In the genomic region with DNA sequence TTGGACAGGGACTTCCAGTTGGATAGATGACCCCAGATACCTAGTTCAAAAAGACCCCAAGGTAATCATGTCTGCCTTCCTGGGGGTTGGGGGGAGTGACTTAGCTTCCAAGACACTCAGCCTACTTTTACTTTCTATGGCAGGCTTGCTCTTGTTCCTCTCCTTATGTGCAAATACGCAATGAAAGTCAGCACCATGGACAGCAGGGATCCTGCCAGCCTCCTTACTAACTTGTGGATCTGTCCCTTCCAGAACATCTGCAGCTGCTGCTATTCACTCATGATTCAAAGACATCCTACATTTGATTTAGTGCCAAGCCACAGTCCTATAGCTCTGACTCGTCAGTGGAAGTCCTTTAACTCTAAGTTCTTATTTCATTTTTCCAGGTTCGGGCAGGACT, we compare ENCODE assay signal across 10 mouse cellular contexts.
DNase-seq lines count a peak whose midpoint lies in the region; ATAC-seq and TF ChIP-seq lines count a peak whose summit lies in the region.
"Had no signal": no experiment of that assay in that cellular context is flagged by ENCODE, and none has a peak within 500 bp of the region (broad histone marks: within the 10 kb centered on the region; RNA-seq: fewer than 3 reads in every experiment).

No protein-coding gene starts in this region.

- H3K9me3 ChIP-seq in kidney, postnatal 0 days (replicated peaks; ENCODE audit: low read length) = no peaks in the 10 kb centered on the region; the same call in 1 of the 2 replicates
- H3K9me3 ChIP-seq in kidney, embryonic 14.5 days (ENCODE audit: control insufficient read depth, low read length) = no peaks in the 10 kb centered on the region
- H3K9me3 ChIP-seq in CH12.LX (replicated peaks; ENCODE audit: low read length) = peaks cover 5% of the 10 kb centered on the region
- no peaks in the 10 kb centered on the region for H3K9me3 ChIP-seq in embryonic facial prominence, embryonic 10.5 days
- H3K9me3 ChIP-seq: neural tube, embryonic 13.5 days had no signal

- no peak for TF ChIP-seq RAD21 in CH12.LX (IDR thresholded peaks at IDR 0.05; ENCODE audit: low read depth, low read length)

- H3K27me3 ChIP-seq in kidney, postnatal 0 days (ENCODE audit: insufficient read depth, low read length) = no peaks in the 10 kb centered on the region
- H3K27me3 ChIP-seq in kidney, embryonic 14.5 days (ENCODE audit: control insufficient read depth, insufficient read depth, low read length) = no peaks in the 10 kb centered on the region
- peaks cover 39% of the 10 kb centered on the region for H3K27me3 ChIP-seq in CH12.LX (replicated peaks)
- H3K27me3 ChIP-seq in embryonic facial prominence, embryonic 10.5 days (replicated peaks; ENCODE audit: low read depth, poor library complexity, severe bottlenecking) = no peaks in the 10 kb centered on the region
- H3K27me3 ChIP-seq: neural tube, embryonic 13.5 days had no signal

- no peak overlapping the region for H3K9ac ChIP-seq in kidney, postnatal 0 days (ENCODE audit: low read depth, low read length)
- H3K9ac ChIP-seq in kidney, embryonic 14.5 days (ENCODE audit: low read depth, low read length) = no peak overlapping the region
- no peak overlapping the region for H3K9ac ChIP-seq in CH12.LX (ENCODE audit: insufficient read depth, low read depth)
- H3K9ac ChIP-seq: neural tube, embryonic 13.5 days had no signal

- dilution Hi-C loops in CH12.LX (cut with MboI; ENCODE audit: extremely low pct_ligation_motif_present, extremely low pct_unique_long_range_greater_than_20kb, low sequenced_read_pairs) = no loop called here

- no peaks in the 10 kb centered on the region for H3K79me2 ChIP-seq in CH12.LX (replicated peaks; ENCODE audit: control insufficient read depth, extremely low read depth, insufficient read depth, poor library complexity, severe bottlenecking)

- no peak for ATAC-seq in kidney, postnatal 0 days (replicated peaks; ENCODE audit: low FRiP score, low read depth)
- ATAC-seq in kidney, embryonic 14.5 days (ENCODE audit: low FRiP score, low TSS enrichment) = no peak

- WGBS in kidney, postnatal 0 days = 46% methylated on average over 3 of the region's 3 CpGs
- WGBS in kidney, embryonic 14.5 days = 52% methylated on average over 3 of the region's 3 CpGs
- 72% methylated on average over 3 of the region's 3 CpGs for WGBS in embryonic facial prominence, embryonic 10.5 days

- H3K27ac ChIP-seq in kidney, postnatal 0 days = no peak overlapping the region
- no peak overlapping the region for H3K27ac ChIP-seq in kidney, embryonic 14.5 days (ENCODE audit: low read depth, low read length)
- no peak overlapping the region for H3K27ac ChIP-seq in CH12.LX (ENCODE audit: insufficient read depth, low read depth)
- H3K27ac ChIP-seq in embryonic facial prominence, embryonic 10.5 days (replicated peaks) = no peak overlapping the region
- H3K27ac ChIP-seq: neural tube, embryonic 13.5 days had no signal

- DNase-seq in kidney, postnatal 0 days (ENCODE audit: low spot score) = peak; percentile 84
- peak; percentile 64 for DNase-seq in 3T3-L1 (ENCODE audit: low read depth, low spot score)
- DNase-seq in CH12.LX (ENCODE audit: extremely low read depth) = peak; percentile 24
- peak; percentile 67 for DNase-seq in embryonic facial prominence, embryonic 10.5 days (ENCODE audit: low spot score)
- no peak for DNase-seq in thymus, postnatal 36 days
- DNase-seq in right cerebral cortex, postnatal 25 days = no peak
- no peak for DNase-seq in cerebellum, postnatal 14 days
- DNase-seq: heart, adult 11 months had no signal

- in situ Hi-C loops in CH12.LX (cut with MboI; ENCODE audit: low pct_ligation_motif_present, low pct_unique_long_range_greater_than_20kb, low sequenced_read_pairs) = no loop called here

- H3K4me3 ChIP-seq in kidney, postnatal 0 days (replicated peaks; ENCODE audit: low read depth, low read length) = no peak overlapping the region
- H3K4me3 ChIP-seq in kidney, embryonic 14.5 days (ENCODE audit: low read length) = no peak overlapping the region
- no peak overlapping the region for H3K4me3 ChIP-seq in CH12.LX (replicated peaks in 1 of 3; ENCODE audit: low read depth in 2 of 3, low read length in 2 of 3, poor library complexity in 1 of 3)
- no peak overlapping the region for H3K4me3 ChIP-seq in embryonic facial prominence, embryonic 10.5 days
- H3K4me3 ChIP-seq: neural tube, embryonic 13.5 days had no signal

- TF ChIP-seq EP300 in CH12.LX (IDR thresholded peaks at IDR 0.05; ENCODE audit: low read length) = no peak

- H3K36me3 ChIP-seq in kidney, postnatal 0 days (ENCODE audit: insufficient read depth, low read length) = no peaks in the 10 kb centered on the region
- no peaks in the 10 kb centered on the region for H3K36me3 ChIP-seq in kidney, embryonic 14.5 days (ENCODE audit: control insufficient read depth, insufficient read depth, low read length)
- H3K36me3 ChIP-seq in CH12.LX (replicated peaks in 1 of 2; ENCODE audit: control insufficient read depth in 1 of 2, insufficient read depth in 1 of 2, low read length in 1 of 2) = no peaks in the 10 kb centered on the region
- H3K36me3 ChIP-seq in embryonic facial prominence, embryonic 10.5 days (replicated peaks) = no peaks in the 10 kb centered on the region
- H3K36me3 ChIP-seq: neural tube, embryonic 13.5 days had no signal

- H3K4me1 ChIP-seq in kidney, postnatal 0 days (replicated peaks; ENCODE audit: insufficient read depth, low read length) = no peaks in the 10 kb centered on the region
- no peaks in the 10 kb centered on the region for H3K4me1 ChIP-seq in kidney, embryonic 14.5 days (ENCODE audit: control insufficient read depth, insufficient read depth, low read length)
- no peaks in the 10 kb centered on the region for H3K4me1 ChIP-seq in CH12.LX (ENCODE audit: control insufficient read depth in 1 of 2, insufficient read depth in 2 of 2)
- H3K4me1 ChIP-seq in embryonic facial prominence, embryonic 10.5 days = no peaks in the 10 kb centered on the region
- H3K4me1 ChIP-seq: neural tube, embryonic 13.5 days had no signal

- TF ChIP-seq POLR2A in CH12.LX (IDR thresholded peaks at IDR 0.05; ENCODE audit: low read depth, low read length) = no peak

- H3K4me2 ChIP-seq in kidney, postnatal 0 days (ENCODE audit: low read length) = no peak overlapping the region
- H3K4me2 ChIP-seq in kidney, embryonic 14.5 days (replicated peaks; ENCODE audit: low read depth, low read length) = no peak overlapping the region
- H3K4me2 ChIP-seq in CH12.LX (ENCODE audit: insufficient read depth, low read depth, poor library complexity, severe bottlenecking) = no peak overlapping the region
- H3K4me2 ChIP-seq: neural tube, embryonic 13.5 days had no signal

- TF ChIP-seq CTCF in kidney, postnatal 0 days (IDR thresholded peaks at IDR 0.05; ENCODE audit: low read depth) = no peak
- no peak for TF ChIP-seq CTCF in CH12.LX (conservative IDR thresholded peaks at IDR 0.05 in 1 of 2, IDR thresholded peaks at IDR 0.05 in 1 of 2; ENCODE audit: low read depth in 2 of 2, low read length in 2 of 2)

TF ChIP-seq in CH12.LX, 34 proteins besides CTCF, POLR2A, EP300 and RAD21:
- TF ChIP-seq JUND (conservative IDR thresholded peaks at IDR 0.05; ENCODE audit: low read depth, low read length) = no peak
- TF ChIP-seq IRF4 (IDR thresholded peaks at IDR 0.05; ENCODE audit: low read depth, low read length) = no peak
- TF ChIP-seq E2F4 (IDR thresholded peaks at IDR 0.05; ENCODE audit: insufficient replicate concordance, low read depth, low read length) = no peak
- TF ChIP-seq POLR2AphosphoS2 (IDR thresholded peaks at IDR 0.05; ENCODE audit: low read depth, low read length) = no peak
- TF ChIP-seq NRF1 (IDR thresholded peaks at IDR 0.05; ENCODE audit: low read depth, low read length) = no peak
- no peak for TF ChIP-seq PAX5 (IDR thresholded peaks at IDR 0.05; ENCODE audit: low read length)
- no peak for TF ChIP-seq MXI1 (IDR thresholded peaks at IDR 0.05; ENCODE audit: low read depth, low read length)
- no peak for TF ChIP-seq TCF12 (IDR thresholded peaks at IDR 0.05; ENCODE audit: low read depth, low read length)
- TF ChIP-seq GABPA (IDR thresholded peaks at IDR 0.05; ENCODE audit: insufficient replicate concordance, low read depth, low read length) = no peak
- TF ChIP-seq JUN (IDR thresholded peaks at IDR 0.05; ENCODE audit: insufficient read depth, low read depth, low read length) = no peak
- TF ChIP-seq SIN3A (IDR thresholded peaks at IDR 0.05; ENCODE audit: low read length) = no peak
- no peak for TF ChIP-seq CHD1 (IDR thresholded peaks at IDR 0.05; ENCODE audit: low read depth, low read length)
- TF ChIP-seq ELF1 (IDR thresholded peaks at IDR 0.05; ENCODE audit: low read depth, low read length) = no peak
- no peak for TF ChIP-seq USF2 (conservative IDR thresholded peaks at IDR 0.05; ENCODE audit: low read depth, low read length)
- TF ChIP-seq MYC (IDR thresholded peaks at IDR 0.05; ENCODE audit: low read depth, low read length) = no peak

Comparison
In these comparisons a context has a peak if more than half of its experiments do, and no peak if none do; other contexts are left out.
1. DNase-seq: peak in kidney, postnatal 0 days (single experiment), 3T3-L1 (single experiment), CH12.LX (single experiment) and embryonic facial prominence, embryonic 10.5 days (single experiment); none in thymus, postnatal 36 days (0 of 2), right cerebral cortex, postnatal 25 days (single experiment) and cerebellum, postnatal 14 days (0 of 2).